Mouse (Mus musculus): ENCODE measurements around the gene Gm29106. TPM values are rescaled to one million over a fixed set of nuclear protein-coding genes. Genes with fewer than 3 reads are reported as not detected.

The Gm29106 gene
- not detected in 2 replicates for polyA plus RNA-seq (2012; ENCODE audit: low replicate concordance)

DNA sequence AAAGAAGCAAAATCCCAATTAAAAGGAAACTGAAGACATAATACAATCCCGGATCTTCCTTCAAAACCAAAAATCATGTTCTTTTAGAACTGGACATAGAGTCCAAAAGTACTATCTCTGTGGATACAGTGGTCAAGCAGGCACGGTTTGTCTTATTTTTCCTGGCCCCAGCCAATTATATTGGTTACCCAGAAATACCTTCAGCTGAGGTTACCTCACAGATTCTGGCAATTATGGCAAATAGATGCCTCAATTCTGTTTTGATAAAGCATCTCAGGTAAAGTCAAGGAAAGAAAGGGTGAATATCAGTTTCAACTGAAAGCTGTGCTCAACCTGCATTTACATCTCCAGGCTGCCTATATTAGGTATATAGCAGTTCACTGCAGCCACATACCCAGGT is at the start of gene Gm29106:
TSS of gene Gm29106 (plus strand) at position 301 of the 400 bp plus-strand sequence.

Other genes starting within 250 kb of the Gm29106 start
- not detected in 2 replicates for gene Gm28168, start 248.5 kb upstream of the Gm29106 start, polyA plus RNA-seq (2012; ENCODE audit: low replicate concordance)
- gene Gm7145, start 210.6 kb upstream of the Gm29106 start, polyA plus RNA-seq (2012; ENCODE audit: low replicate concordance): not detected in 2 replicates
- 1.6 and 10.3 TPM in 2 replicates for gene Tsn, start 135.2 kb downstream of the Gm29106 start, polyA plus RNA-seq (2012; ENCODE audit: low replicate concordance)
- gene Nifk, start 145.3 kb downstream of the Gm29106 start, polyA plus RNA-seq (2012; ENCODE audit: low replicate concordance): 1.5 and 9.2 TPM in 2 replicates
- 34.8 and 58.2 TPM in 2 replicates for gene Clasp1, start 212.5 kb downstream of the Gm29106 start, polyA plus RNA-seq (2012; ENCODE audit: low replicate concordance)

Data from leukemia stem cell, adult 10-12 weeks (primary cell).